In the genomic region with DNA sequence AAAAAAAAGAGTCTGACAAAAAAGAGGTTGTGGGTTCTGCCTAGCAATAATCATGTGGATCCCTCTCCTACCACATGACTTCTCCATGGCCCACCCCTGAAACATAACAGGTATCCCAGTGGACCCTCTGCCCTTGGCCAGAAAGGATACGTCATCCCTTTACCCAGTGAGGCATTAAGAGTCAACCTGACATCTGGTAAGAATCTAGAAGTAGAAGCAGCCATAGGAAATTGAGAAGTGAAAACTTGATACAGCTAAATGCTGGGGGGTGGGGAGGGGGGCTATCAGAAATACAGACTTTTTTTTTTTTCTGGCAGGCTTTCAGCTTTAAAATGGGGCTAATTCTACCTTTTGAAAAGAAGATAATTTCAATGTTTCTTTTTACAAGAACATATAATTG, we compare ENCODE assay signal across 27 mouse cellular contexts.
A peak's percentile ranks its signal among the peaks of the same experiment; 100 is the strongest.
DNase-seq lines count a peak whose midpoint lies in the region; ATAC-seq and TF ChIP-seq lines count a peak whose summit lies in the region.
"Had no signal": no experiment of that assay in that cellular context is flagged by ENCODE, and none has a peak within 500 bp of the region (broad histone marks: within the 10 kb centered on the region; RNA-seq: fewer than 3 reads in every experiment).

No protein-coding gene starts in this region.

- no peaks in the 10 kb centered on the region for H3K27me3 ChIP-seq in embryonic facial prominence, embryonic 11.5 days (ENCODE audit: control insufficient read depth, insufficient read depth, low read length)
- H3K27me3 ChIP-seq in embryonic facial prominence, embryonic 10.5 days (replicated peaks; ENCODE audit: low read depth, poor library complexity, severe bottlenecking), result no peaks in the 10 kb centered on the region
- H3K27me3 ChIP-seq in embryonic facial prominence, embryonic 14.5 days (replicated peaks; ENCODE audit: control insufficient read depth, insufficient read depth, low read length), result no peaks in the 10 kb centered on the region
- H3K27me3 ChIP-seq: forebrain, embryonic 13.5 days; heart, embryonic 12.5 days; heart, embryonic 15.5 days; hindbrain, embryonic 13.5 days; intestine, embryonic 15.5 days had no signal

- no peak for TF ChIP-seq CTCF in gastrocnemius, adult 2 months (IDR thresholded peaks at IDR 0.05)

- no peak overlapping the region for H3K9ac ChIP-seq in embryonic facial prominence, embryonic 11.5 days (replicated peaks; ENCODE audit: low read length)
- no peak overlapping the region for H3K9ac ChIP-seq in embryonic facial prominence, embryonic 14.5 days (ENCODE audit: low read depth, low read length)
- H3K9ac ChIP-seq: forebrain, embryonic 13.5 days; heart, embryonic 12.5 days; heart, embryonic 15.5 days; hindbrain, embryonic 13.5 days; intestine, embryonic 15.5 days had no signal

- H3K27ac ChIP-seq in embryonic facial prominence, embryonic 11.5 days (replicated peaks; ENCODE audit: low read depth, low read length), result no peak overlapping the region
- no peak overlapping the region for H3K27ac ChIP-seq in embryonic facial prominence, embryonic 10.5 days (replicated peaks)
- H3K27ac ChIP-seq in embryonic facial prominence, embryonic 14.5 days (replicated peaks; ENCODE audit: low read depth, low read length), result no peak overlapping the region
- no peak overlapping the region for H3K27ac ChIP-seq in gastrocnemius, adult 2 months
- H3K27ac ChIP-seq: forebrain, embryonic 13.5 days; heart, embryonic 15.5 days; hindbrain, embryonic 10.5 days; hindbrain, embryonic 13.5 days; intestine, embryonic 15.5 days had no signal

- H3K4me2 ChIP-seq in embryonic facial prominence, embryonic 11.5 days (ENCODE audit: low read depth, low read length), result no peak overlapping the region
- no peak overlapping the region for H3K4me2 ChIP-seq in embryonic facial prominence, embryonic 14.5 days (ENCODE audit: low read depth, low read length)
- H3K4me2 ChIP-seq: forebrain, embryonic 13.5 days; heart, embryonic 12.5 days; heart, embryonic 15.5 days; hindbrain, embryonic 13.5 days; intestine, embryonic 15.5 days had no signal

- H3K36me3 ChIP-seq in embryonic facial prominence, embryonic 11.5 days (replicated peaks; ENCODE audit: control insufficient read depth, insufficient read depth, low read depth, low read length), result no peaks in the 10 kb centered on the region
- no peaks in the 10 kb centered on the region for H3K36me3 ChIP-seq in embryonic facial prominence, embryonic 10.5 days (replicated peaks)
- no peaks in the 10 kb centered on the region for H3K36me3 ChIP-seq in embryonic facial prominence, embryonic 14.5 days (ENCODE audit: control insufficient read depth, insufficient read depth, low read length)
- H3K36me3 ChIP-seq: heart, embryonic 12.5 days; heart, embryonic 15.5 days; hindbrain, embryonic 10.5 days; hindbrain, embryonic 13.5 days; intestine, embryonic 15.5 days had no signal

- no peak overlapping the region for H3K4me3 ChIP-seq in embryonic facial prominence, embryonic 11.5 days (ENCODE audit: low read depth, low read length)
- H3K4me3 ChIP-seq in embryonic facial prominence, embryonic 10.5 days, result no peak overlapping the region
- H3K4me3 ChIP-seq in embryonic facial prominence, embryonic 14.5 days (ENCODE audit: low read depth, low read length), result no peak overlapping the region
- no peak overlapping the region for H3K4me3 ChIP-seq in gastrocnemius, adult 2 months
- H3K4me3 ChIP-seq: erythroblast, embryonic 14.5 days; forebrain, embryonic 13.5 days; heart, embryonic 12.5 days; heart, embryonic 15.5 days; hindbrain, embryonic 10.5 days; hindbrain, embryonic 13.5 days; intestine, embryonic 15.5 days had no signal

- no peaks in the 10 kb centered on the region for H3K9me3 ChIP-seq in embryonic facial prominence, embryonic 11.5 days (replicated peaks; ENCODE audit: control insufficient read depth, low read length)
- no peaks in the 10 kb centered on the region for H3K9me3 ChIP-seq in embryonic facial prominence, embryonic 10.5 days
- no peaks in the 10 kb centered on the region for H3K9me3 ChIP-seq in embryonic facial prominence, embryonic 14.5 days (ENCODE audit: control insufficient read depth, low read length)
- H3K9me3 ChIP-seq: forebrain, embryonic 13.5 days; heart, embryonic 12.5 days; heart, embryonic 15.5 days; hindbrain, embryonic 10.5 days; hindbrain, embryonic 13.5 days; intestine, embryonic 15.5 days had no signal

- intact Hi-C loops in gastrocnemius, adult 2 months (cut with DNase I), result no loop called here

- H3K4me1 ChIP-seq in embryonic facial prominence, embryonic 11.5 days (ENCODE audit: control insufficient read depth, insufficient read depth, low read length), result no peaks in the 10 kb centered on the region
- peaks cover 4% of the 10 kb centered on the region for H3K4me1 ChIP-seq in embryonic facial prominence, embryonic 10.5 days
- no peaks in the 10 kb centered on the region for H3K4me1 ChIP-seq in embryonic facial prominence, embryonic 14.5 days (ENCODE audit: control insufficient read depth, insufficient read depth, low read length)
- H3K4me1 ChIP-seq: forebrain, embryonic 13.5 days; hindbrain, embryonic 10.5 days; hindbrain, embryonic 13.5 days; intestine, embryonic 15.5 days had no signal

- no peak; the same call in 1 of the 2 replicates for ATAC-seq in embryonic facial prominence, embryonic 11.5 days (replicated peaks; ENCODE audit: insufficient number of reproducible peaks, low FRiP score, low TSS enrichment, low read depth)
- 0 out of 2 replicates have a peak, but pooled peaks have one; percentile 18 for ATAC-seq in embryonic facial prominence, embryonic 14.5 days (ENCODE audit: low read depth)
- ATAC-seq: forebrain, embryonic 13.5 days; forebrain, embryonic 16.5 days; hindbrain, embryonic 16.5 days; intestine, embryonic 15.5 days had no signal

- DNase-seq in embryonic facial prominence, embryonic 11.5 days (ENCODE audit: low spot score), result peak; percentile 59
- DNase-seq in embryonic facial prominence, embryonic 10.5 days (ENCODE audit: low spot score), result no peak
- peak; percentile 15 to 17 for DNase-seq in B cell, adult 2 months
- DNase-seq in embryonic facial prominence, embryonic 14.5 days (ENCODE audit: low spot score), result peak; percentile 33
- no peak for DNase-seq in spleen, postnatal 10 days (ENCODE audit: low spot score in 2 of 2)
- DNase-seq in gastrocnemius, adult 2 months, result no peak
- DNase-seq in layer of hippocampus, postnatal 14 days (ENCODE audit: low spot score in 2 of 2), result no peak
- DNase-seq: adrenal gland, adult 8-10 months; adrenal gland, postnatal 25 days; cerebellum, adult 11-12 months; cerebellum, adult 8-10 months; cerebellum, postnatal 10 days; cerebellum, postnatal 36 days; gastrocnemius, postnatal 25 days; heart, adult 18-20 months; heart, postnatal 10 days; heart, postnatal 36 days; kidney, adult 11 months had no signal

- WGBS in embryonic facial prominence, embryonic 11.5 days, result 38% methylated on average over 1 of the region's 1 CpGs
- WGBS in embryonic facial prominence, embryonic 10.5 days, result 50% methylated on average over 1 of the region's 1 CpGs
- WGBS in embryonic facial prominence, embryonic 14.5 days, result 34% methylated on average over 1 of the region's 1 CpGs

Comparison
In these comparisons a context has a peak if more than half of its experiments do, and no peak if none do; other contexts are left out.
1. DNase-seq: peak in embryonic facial prominence, embryonic 11.5 days (single experiment), B cell, adult 2 months (2 of 2) and embryonic facial prominence, embryonic 14.5 days (single experiment); none in embryonic facial prominence, embryonic 10.5 days (single experiment), spleen, postnatal 10 days (0 of 2), gastrocnemius, adult 2 months (single experiment) and layer of hippocampus, postnatal 14 days (0 of 2).